Mouse (Mus musculus) forebrain, postnatal 0 days (tissue): ENCODE results near the gene Sap30. TPM values are rescaled to one million over a fixed set of nuclear protein-coding genes. Genes with fewer than 3 reads are reported as not detected.

Experiments
- ATAC-seq: fragments of 200-750 bp; cut with Nextera tagmentation; 2 replicates; pipeline ENCODE4 v1.8.0; 2017; ENCODE audit warnings: mild to moderate bottlenecking, moderate library complexity
- DNase-seq: peaks from one replicate; pipeline ENCODE4 v3.0.0-alpha.2; 2015
- H3K27ac ChIP-seq: fragments of 300-500 bp; sonication (generic); 2 replicates; pipeline ENCODE4 v1.5.1; 2014; ENCODE audit warnings: low read depth, mild to moderate bottlenecking, antibody characterized with exemption, low read length, moderate library complexity, mixed read lengths
- H3K27me3 ChIP-seq: fragments of 300-500 bp; sonication (generic); 2 replicates; pipeline ENCODE4 v1.6.1; 2014; ENCODE audit warnings: mild to moderate bottlenecking, low read length, mixed read lengths; ENCODE audit not compliant: insufficient read depth
- H3K36me3 ChIP-seq: fragments of 300-500 bp; sonication (generic); 2 replicates; pipeline ENCODE4 v1.6.1; 2014; ENCODE audit warnings: mild to moderate bottlenecking, moderate library complexity; ENCODE audit not compliant: insufficient read depth
- H3K4me1 ChIP-seq: fragments of 300-500 bp; sonication (generic); 2 replicates; pipeline ENCODE4 v1.6.1; 2014; ENCODE audit warnings: antibody characterized with exemption; ENCODE audit not compliant: insufficient read depth
- H3K4me2 ChIP-seq: fragments of 300-500 bp; sonication (generic); 2 replicates; pipeline ENCODE4 v1.6.1; 2014; ENCODE audit warnings: low read depth, mild to moderate bottlenecking, moderate library complexity
- H3K4me3 ChIP-seq: fragments of 300-500 bp; sonication (generic); 2 replicates; pipeline ENCODE4 v1.5.1; 2014; ENCODE audit warnings: low read depth, low read length, mixed read lengths
- H3K9ac ChIP-seq: fragments of 300-500 bp; sonication (generic); 2 replicates; pipeline ENCODE4 v1.6.1; 2014; ENCODE audit warnings: mild to moderate bottlenecking
- H3K9me3 ChIP-seq: fragments of 300-500 bp; sonication (generic); 2 replicates; pipeline ENCODE4 v1.6.1; 2016; ENCODE audit warnings: low read length
- CTCF ChIP-seq: sonication (generic); IDR thresholded peaks from 2 replicates; pipeline ENCODE4 v1.5.1; 2016; ENCODE audit warnings: antibody characterized with exemption, control low read depth, low read depth
- WGBS: fragments of 180-500 bp; shearing (Covaris S2); extraction: QIAGEN DNeasy Blood & Tissue Kit; methylation state at CpG from one replicate; pipeline ENCODE4 v1.1.7; 2014; 5-methylcytosine and 5-hydroxymethylcytosine counted together
- polyA plus RNA-seq: library from polyadenylated mRNA; unstranded; fragments of >200 nt; fragmentation: Nextera tagmentation; extraction: Ambion mirVana; gene quantifications from 2 replicates; pipeline ENCODE4 v1.2.1, GENCODE M21; 2015
- total RNA-seq: library from RNA; depleted of rRNA; stranded (reverse); fragments of >200 nt; gene quantifications from 2 replicates; pipeline ENCODE4 v1.2.3, GENCODE M21; 2014; rRNA removed

The Sap30 gene
- total and polyA plus RNA-seq, 2 experiments from 2014 or later = 28.4 to 29.0 TPM

- Histone ChIP-seq H3K36me3 (no peaks in the 10 kb centered on the region), H3K4me1 (peaks cover 3% of the 10 kb centered on the region; the same call in 1 of the 2 replicates), H3K4me2 (no peak overlapping the region), H3K27ac (no peak overlapping the region), H3K9ac (no peak overlapping the region), H3K9me3 (no peaks in the 10 kb centered on the region), H3K27me3 (no peaks in the 10 kb centered on the region), H3K4me3 (no peak overlapping the region)
- 69% methylated on average over 4 of the region's 4 CpGs for WGBS
- DNase-seq (no peak), ATAC-seq (no peak)
- TF ChIP-seq CTCF = no peak
Observed at GRCm38 (mm10) chr8:57441131-57441530, 46.5 kb downstream of the Sap30 start.

GRCm38 (mm10) chr8:57436437-57436796, 51.2 kb downstream of the Sap30 start:
- no peaks in the 10 kb centered on the region for H3K36me3 ChIP-seq
- no peak overlapping the region for H3K4me3 ChIP-seq
- TF ChIP-seq CTCF = no peak
- H3K4me2 ChIP-seq = peak overlapping the region; percentile 35
- no peak overlapping the region for H3K27ac ChIP-seq
- H3K9ac ChIP-seq = no peak overlapping the region
- ATAC-seq = peak; percentile 40
- WGBS = 47% methylated on average over 9 of the region's 9 CpGs
- no peaks in the 10 kb centered on the region for H3K27me3 ChIP-seq
- peaks cover 9% of the 10 kb centered on the region; the same call in 1 of the 2 replicates for H3K4me1 ChIP-seq
- DNase-seq = no peak
- no peaks in the 10 kb centered on the region for H3K9me3 ChIP-seq

DNA sequence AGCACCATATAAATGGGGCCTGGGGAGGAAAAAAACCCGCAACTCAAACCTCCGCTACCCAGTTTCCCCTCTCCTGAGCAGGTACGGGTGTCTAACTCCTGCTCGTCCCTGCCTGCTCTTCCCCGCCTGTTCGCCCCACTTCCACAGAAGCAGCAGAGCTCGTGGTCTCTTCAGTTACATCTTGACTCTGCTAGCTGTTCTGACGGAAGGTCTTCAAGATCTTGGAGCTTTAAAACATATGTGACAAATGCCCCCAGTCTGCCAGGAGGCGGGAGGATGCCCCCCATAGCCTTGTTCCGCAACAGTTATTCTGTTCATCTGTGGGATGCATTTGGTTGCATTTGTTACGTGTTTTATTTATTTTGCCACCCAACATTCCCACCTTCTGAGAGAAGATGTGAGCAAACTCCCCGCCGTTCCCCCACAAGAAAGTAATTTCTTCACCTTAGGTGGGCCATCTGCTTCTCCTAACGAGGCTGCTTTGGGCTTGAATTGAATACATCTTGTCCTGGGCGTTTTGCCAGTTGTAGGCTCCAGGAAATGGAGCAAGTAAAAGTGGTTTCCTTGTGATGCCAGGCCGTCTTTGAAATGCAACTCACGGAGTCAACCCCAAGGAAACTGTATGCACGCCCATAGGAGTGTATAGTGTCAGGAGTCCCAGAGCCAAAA, 51.8 kb downstream of the Sap30 start:
- Histone ChIP-seq H3K36me3 (no peaks in the 10 kb centered on the region), H3K4me3 (no peak overlapping the region), H3K9me3 (no peaks in the 10 kb centered on the region), H3K9ac (no peak overlapping the region), H3K27me3 (no peaks in the 10 kb centered on the region), H3K4me2 (peak overlapping the region; percentile 35), H3K27ac (no peak overlapping the region), H3K4me1 (peaks cover 9% of the 10 kb centered on the region; the same call in 1 of the 2 replicates)
- no peak for TF ChIP-seq CTCF
- 35% methylated on average over 18 of the region's 18 CpGs for WGBS
- ATAC-seq (peak; percentile 79), DNase-seq (peak; percentile 82)

DNA sequence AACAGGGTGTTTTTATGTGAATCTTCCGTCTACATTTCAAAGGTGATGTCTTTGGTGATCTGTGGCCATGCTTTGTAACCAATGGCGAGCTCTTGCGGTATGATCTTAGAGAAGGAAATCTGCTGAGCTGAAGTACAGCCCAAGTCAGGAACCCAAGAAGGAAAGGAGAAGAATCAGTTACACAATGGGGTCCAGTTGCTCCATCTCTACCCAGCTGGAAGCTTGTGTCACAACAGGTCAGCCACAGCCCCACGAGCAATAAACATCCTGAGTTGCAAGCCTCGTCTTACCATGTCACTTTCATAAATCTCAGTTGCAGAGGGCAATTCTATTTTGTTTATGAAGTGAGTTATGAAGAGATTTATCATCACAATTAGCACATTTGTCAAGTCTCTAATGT, 54.9 kb downstream of the Sap30 start:
- H3K9ac ChIP-seq = no peak overlapping the region
- no peak for DNase-seq
- no peaks in the 10 kb centered on the region for H3K36me3 ChIP-seq
- peaks cover 7% of the 10 kb centered on the region; the same call in 1 of the 2 replicates for H3K27me3 ChIP-seq
- no peaks in the 10 kb centered on the region for H3K9me3 ChIP-seq
- 92% methylated on average over 5 of the region's 5 CpGs for WGBS
- no peak overlapping the region for H3K4me2 ChIP-seq
- no peak overlapping the region for H3K27ac ChIP-seq
- no peak overlapping the region for H3K4me3 ChIP-seq
- no peak for TF ChIP-seq CTCF
- no peak for ATAC-seq
- peaks cover 9% of the 10 kb centered on the region; the same call in 1 of the 2 replicates for H3K4me1 ChIP-seq

Other genes with a start within 250 kb of the Sap30 start
- not detected in 2 replicates for gene Hand2, start 166.9 kb downstream of the Sap30 start, total RNA-seq
- gene Hand2, start 166.9 kb downstream of the Sap30 start, polyA plus RNA-seq = not detected in 2 replicates
- 15.4 and 20.4 TPM in 2 replicates for gene Scrg1, start 31.9 kb downstream of the Sap30 start, total RNA-seq
- gene Scrg1, start 31.9 kb downstream of the Sap30 start, polyA plus RNA-seq = 39.8 and 44.4 TPM in 2 replicates
- 17.2 and 27.8 TPM in 2 replicates for gene Hmgb2, start 24.0 kb upstream of the Sap30 start, total RNA-seq
- gene Hmgb2, start 24.0 kb upstream of the Sap30 start, polyA plus RNA-seq = 61.1 and 74.8 TPM in 2 replicates
- 7.2 and 8.0 TPM in 2 replicates for gene Galnt7, start 165.2 kb upstream of the Sap30 start, total RNA-seq
- gene Galnt7, start 165.2 kb upstream of the Sap30 start, polyA plus RNA-seq = 4.0 and 5.3 TPM in 2 replicates